Mouse (Mus musculus): ENCODE measurements at regions not wholly inside any gene's neighbourhood (a gene's known extent, or its start where the extent isn't known, plus 50 kb on each side); places are given as distances from the start of the nearest gene placed in this dataset.

DNA sequence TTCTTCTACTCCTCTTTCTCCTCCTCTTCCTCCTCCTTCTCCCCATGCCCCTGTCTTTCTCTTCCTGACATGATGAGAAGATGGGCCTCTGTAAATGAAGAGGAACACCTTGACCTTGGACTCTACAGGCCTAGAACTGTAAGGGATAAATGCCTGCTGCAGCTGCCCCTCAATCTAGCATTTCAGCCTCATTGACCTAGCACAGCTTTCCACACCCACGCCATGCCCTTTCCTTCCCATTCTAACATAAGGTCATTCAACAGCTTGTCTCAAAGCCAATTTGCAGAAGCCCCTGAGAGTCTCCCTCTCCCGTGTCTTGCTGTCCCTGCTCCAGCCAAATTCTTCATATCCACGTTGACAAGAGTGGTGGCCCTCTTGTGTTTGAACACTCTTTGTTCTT, 63.8 kb upstream of the Dscam start:
- Histone ChIP-seq H3K27ac (no peak overlapping the region), H3K4me3 (no peak overlapping the region)
- TF ChIP-seq CTCF (IDR thresholded peaks at IDR 0.05), result no peak
- intact Hi-C loops (cut with DNase I), result no loop called here
- DNase-seq, result no peak

DNA sequence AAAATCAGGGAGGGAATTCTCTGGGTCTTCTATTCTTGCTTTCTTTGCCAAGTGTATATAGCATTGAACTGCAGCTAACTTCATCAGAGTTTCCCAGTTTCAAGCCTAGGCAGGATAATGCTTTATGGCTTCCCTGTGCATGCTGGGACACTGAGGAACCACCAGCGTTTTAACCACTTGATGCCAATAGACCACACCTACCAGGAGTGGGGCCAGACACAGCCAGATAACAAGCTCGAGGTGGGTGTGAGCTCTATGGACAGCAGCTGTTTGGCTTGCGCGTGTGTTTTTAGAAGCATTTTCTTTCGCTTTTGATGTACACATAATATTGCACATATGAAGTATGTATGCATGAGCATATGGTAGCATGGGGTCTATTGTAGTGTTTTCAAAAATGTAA, 69.1 kb upstream of the Dscam start:
- intact Hi-C loops (cut with DNase I), result no loop called here
- TF ChIP-seq CTCF (IDR thresholded peaks at IDR 0.05), result no peak
- no peak for DNase-seq
- Histone ChIP-seq H3K4me3 (no peak overlapping the region), H3K27ac (no peak overlapping the region)

DNA sequence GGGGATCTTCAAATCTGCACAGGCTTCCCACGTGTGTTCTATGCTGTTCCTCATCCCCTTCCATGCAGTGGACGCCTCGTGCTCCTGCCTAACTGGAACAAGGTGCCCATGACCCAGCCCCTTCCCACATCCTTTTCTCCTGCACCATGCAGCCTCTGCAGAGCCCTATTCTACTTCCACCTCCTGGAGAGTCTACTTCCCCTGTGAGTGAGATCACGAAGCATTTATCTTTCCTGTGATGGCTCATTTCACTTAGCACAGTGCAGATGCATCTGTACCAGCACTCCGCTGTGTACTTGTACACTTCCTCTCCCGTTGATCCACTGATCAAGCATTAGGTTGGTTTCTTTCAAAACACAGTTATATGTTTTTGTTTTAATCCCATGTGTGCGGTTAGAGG, 69.5 kb upstream of the Dscam start:
- intact Hi-C loops (cut with DNase I), result no loop called here
- H3K27ac ChIP-seq, result no peak overlapping the region
- no peak for TF ChIP-seq CTCF (IDR thresholded peaks at IDR 0.05)
- no peak for DNase-seq
- H3K4me3 ChIP-seq, result no peak overlapping the region

DNA sequence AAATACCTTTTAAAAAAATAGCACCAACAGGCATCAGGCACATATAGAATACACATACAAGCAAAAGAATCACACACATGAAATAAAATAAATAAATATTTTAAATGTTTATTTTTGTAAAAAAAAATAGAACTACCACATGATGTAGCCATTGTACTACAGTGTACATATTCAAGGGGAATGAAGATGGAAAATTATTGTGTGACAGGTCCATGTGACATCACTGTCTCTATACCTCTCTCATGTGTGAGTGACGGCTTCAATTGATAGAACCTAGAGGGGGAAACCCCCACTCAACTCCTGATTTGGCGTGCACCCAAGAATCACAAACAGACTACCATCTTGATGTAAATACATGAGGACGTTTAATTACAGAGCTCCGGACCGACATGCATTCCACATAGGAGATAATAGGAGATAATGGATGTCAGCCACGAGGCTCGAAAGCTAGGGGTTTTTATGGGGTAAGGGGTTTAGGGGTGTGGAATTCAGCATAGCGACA, 70.4 kb upstream of the Dscam start:
- DNase-seq, result no peak
- no peak for TF ChIP-seq CTCF (IDR thresholded peaks at IDR 0.05)
- H3K4me3 ChIP-seq, result no peak overlapping the region
- intact Hi-C loops (cut with DNase I), result no loop called here
- H3K27ac ChIP-seq, result no peak overlapping the region

DNA sequence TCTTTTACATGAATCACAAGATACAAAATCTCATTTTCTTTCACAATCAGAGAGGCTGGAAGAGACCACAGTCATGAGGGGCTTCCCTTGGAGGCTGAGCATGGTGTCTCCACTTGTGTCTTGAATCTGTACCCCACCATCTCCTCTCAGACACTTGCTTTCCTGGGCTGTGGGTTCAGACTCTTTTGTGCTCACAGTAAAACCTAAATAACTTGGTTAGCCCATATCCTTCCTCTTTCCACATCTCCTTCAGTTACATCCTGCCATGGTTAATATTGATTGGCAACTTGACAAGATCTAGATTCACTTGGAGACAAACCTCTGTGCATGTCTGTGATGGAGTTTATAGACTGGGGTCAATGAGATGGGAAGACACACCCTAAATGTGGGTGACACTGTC, 71.1 kb upstream of the Dscam start:
- no peak for TF ChIP-seq CTCF (IDR thresholded peaks at IDR 0.05)
- DNase-seq, result no peak
- Histone ChIP-seq H3K4me3 (no peak overlapping the region), H3K27ac (no peak overlapping the region)
- intact Hi-C loops (cut with DNase I), result no loop called here

DNA sequence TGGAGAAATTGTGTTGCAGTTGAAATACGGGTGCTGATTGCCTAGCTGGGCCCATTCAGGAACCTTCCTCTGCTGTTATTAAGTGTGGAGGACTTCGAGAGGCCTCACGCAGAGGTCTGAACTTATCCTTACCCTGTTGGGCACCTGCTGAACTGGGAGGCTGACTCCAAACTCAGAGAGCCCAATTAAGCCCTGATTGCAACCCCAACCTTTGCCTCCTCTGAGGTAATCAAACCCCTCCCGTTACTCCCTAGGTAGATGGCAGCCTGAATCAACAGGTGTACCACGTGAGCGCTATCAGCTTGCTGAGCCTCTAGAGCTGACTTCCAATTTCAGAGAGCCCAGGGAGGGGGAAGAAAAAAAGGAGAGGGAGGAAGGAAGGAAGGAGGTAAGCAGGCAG, 79.9 kb upstream of the Dscam start:
- H3K4me3 ChIP-seq, result no peak overlapping the region
- intact Hi-C loops (cut with DNase I), result no loop called here
- H3K27ac ChIP-seq, result no peak overlapping the region
- DNase-seq, result no peak
- TF ChIP-seq CTCF (IDR thresholded peaks at IDR 0.05), result no peak

DNA sequence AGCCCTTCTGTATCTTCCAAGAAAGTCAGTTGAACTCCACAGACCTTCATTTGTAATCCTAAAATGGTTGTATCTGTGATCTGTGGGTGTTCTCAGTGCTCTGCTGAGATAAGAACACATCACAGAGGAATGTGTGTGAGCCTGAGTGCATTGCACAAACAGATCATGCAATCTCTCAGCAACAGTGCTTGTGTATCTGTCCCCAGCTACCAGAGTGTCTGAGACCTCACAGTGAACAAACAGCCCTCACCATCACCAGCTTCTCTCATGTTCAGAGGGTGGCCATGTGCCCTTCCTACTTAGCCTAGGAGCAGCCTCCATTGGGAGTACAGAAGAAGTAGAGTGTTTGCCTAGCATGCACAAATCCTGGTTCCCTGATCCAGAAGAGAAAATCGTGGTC, 82.0 kb upstream of the Dscam start:
- no peak for TF ChIP-seq CTCF (IDR thresholded peaks at IDR 0.05)
- H3K4me3 ChIP-seq, result no peak overlapping the region
- no peak for DNase-seq
- intact Hi-C loops (cut with DNase I), result no loop called here
- no peak overlapping the region for H3K27ac ChIP-seq

DNA sequence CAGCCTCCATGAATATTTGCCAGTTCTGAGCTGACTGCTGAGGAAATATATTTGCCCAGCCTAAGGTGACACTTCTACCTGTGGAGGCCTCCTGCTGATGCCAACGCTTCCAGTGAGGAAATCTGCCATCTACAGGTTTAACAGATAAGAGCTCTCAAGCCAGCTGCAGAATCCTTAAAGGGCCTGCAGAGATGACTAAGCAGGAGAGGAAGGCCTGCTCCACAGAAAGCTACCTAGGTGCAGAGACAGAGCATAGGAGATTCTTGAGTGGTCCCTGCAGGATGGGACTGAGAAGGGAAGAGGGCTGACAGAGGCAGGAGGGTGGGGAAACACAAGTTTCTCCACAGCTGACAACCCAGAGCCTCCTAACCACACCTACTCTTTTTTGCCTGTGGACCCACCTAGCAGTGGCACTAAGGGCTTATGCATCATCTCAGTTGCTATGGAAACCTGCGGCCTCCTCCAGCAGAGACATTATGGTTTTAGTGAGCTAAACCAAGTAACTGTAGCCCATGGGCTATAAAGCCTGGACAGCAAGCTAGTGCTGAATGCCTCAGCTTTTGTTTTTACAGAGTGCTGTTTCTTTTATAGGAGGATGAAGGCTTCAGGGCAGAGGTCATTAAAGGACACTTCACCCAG, 82.6 kb upstream of the Dscam start:
- Histone ChIP-seq H3K4me3 (no peak overlapping the region), H3K27ac (no peak overlapping the region)
- DNase-seq, result no peak
- TF ChIP-seq CTCF (IDR thresholded peaks at IDR 0.05), result no peak
- intact Hi-C loops (cut with DNase I), result no loop called here

DNA sequence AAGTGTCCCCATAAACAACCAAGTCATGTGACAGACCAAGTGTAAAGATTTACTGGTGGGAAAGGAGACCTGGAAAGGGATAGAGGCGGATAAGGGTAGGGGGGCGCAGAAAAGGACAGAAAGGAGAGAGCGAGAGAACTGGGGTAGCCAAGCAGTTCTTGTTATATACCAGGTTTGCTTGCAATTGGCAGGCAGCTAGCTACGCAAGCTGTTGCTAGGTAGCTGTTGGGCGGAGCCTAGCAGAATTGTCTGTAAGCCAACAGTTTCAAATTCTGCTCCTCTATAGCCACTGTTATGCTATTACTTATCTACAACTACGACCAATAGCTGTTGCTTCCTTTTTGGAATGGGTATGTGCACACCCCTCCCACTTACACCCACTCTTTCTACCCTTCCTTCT, 88.3 kb upstream of the Dscam start:
- no peak for DNase-seq
- intact Hi-C loops (cut with DNase I), result no loop called here
- no peak overlapping the region for H3K4me3 ChIP-seq
- no peak for TF ChIP-seq CTCF (IDR thresholded peaks at IDR 0.05)
- no peak overlapping the region for H3K27ac ChIP-seq

DNA sequence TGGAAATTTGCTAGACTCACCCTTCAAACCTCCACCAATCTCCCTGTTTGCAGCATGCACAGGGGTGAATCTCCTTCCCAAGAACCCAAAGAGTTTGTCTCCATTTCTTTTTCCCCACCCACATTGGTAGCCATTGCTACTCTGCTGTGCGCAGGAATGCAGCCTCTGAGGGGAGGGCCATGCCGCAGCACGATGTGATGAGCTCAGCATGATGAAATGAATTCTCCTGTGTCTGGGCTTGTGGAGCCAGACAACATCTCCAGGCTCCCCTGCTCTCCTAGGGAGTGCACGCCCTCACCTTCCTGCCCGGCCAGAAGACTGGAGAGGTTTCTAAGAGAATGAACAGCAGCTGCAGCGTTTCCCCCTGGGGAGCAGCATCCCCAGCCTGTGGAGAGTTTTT, 92.9 kb upstream of the Dscam start:
- H3K4me3 ChIP-seq, result no peak overlapping the region
- DNase-seq, result no peak
- no peak overlapping the region for H3K27ac ChIP-seq
- intact Hi-C loops (cut with DNase I), result no loop called here
- no peak for TF ChIP-seq CTCF (IDR thresholded peaks at IDR 0.05)

DNA sequence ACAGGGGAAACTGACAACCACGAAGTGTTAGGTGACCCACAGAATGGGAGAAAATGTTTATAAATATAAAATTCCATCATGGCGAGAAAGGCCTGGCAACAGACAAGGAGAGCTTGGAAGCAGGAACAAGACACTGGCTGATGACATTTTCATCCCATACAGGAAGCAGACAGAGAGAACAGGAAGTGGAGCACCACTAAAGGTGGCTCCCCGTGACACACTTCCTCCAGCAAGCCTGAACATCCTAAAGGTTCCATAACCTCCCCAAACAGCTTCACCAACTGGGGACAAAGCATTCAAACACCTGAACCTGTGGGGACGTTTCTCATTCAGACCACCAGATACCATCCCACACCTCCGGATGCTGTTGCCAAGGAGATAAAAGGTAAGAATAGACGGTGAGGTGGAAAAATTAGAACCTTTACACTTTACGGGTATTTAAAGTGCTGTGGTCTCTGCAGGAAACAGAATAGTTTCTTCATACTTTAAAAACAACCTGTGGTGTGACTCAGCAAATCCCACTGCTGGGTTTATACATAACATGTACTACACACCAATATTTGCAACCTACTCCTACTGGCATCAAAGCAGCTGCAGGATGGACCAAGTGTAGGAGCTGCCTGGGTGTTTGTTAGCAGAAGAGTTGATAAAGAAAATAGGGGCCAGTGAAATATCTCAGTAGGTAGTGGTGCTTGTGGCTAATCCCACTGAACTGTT, 86.0 kb upstream of the Bace2 start:
- DNase-seq, result no peak
- intact Hi-C loops (cut with DNase I), result loop anchor here (10.0 kb wide), 1 partner anchor 416 kb away; no protein-coding TSS in a partner anchor
- TF ChIP-seq CTCF (IDR thresholded peaks at IDR 0.05), result no peak

DNA sequence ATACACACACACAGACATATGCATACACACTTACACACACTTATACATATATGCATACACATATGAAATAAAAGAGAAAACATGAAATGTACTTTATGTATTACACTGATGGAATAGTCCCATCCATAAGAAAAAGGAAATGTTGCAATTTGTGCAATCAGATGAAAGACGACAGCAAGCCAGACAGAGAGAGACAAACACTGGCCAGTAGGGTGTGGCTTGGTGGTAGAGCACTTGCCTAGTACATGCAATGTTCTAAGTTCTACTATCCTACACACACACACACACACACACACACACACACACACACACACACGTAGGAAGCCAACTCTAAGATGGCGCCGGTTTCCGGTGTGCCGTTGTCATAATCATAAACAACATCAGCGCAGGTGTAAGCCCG, 85.3 kb upstream of the Bace2 start:
- intact Hi-C loops (cut with DNase I), result loop anchor here (10.0 kb wide), 1 partner anchor 416 kb away; no protein-coding TSS in a partner anchor

More for the DNA sequence above, 86.0 kb upstream of the Bace2 start:
- no peak overlapping the region for H3K4me3 ChIP-seq
- H3K27ac ChIP-seq, result no peak overlapping the region

DNA sequence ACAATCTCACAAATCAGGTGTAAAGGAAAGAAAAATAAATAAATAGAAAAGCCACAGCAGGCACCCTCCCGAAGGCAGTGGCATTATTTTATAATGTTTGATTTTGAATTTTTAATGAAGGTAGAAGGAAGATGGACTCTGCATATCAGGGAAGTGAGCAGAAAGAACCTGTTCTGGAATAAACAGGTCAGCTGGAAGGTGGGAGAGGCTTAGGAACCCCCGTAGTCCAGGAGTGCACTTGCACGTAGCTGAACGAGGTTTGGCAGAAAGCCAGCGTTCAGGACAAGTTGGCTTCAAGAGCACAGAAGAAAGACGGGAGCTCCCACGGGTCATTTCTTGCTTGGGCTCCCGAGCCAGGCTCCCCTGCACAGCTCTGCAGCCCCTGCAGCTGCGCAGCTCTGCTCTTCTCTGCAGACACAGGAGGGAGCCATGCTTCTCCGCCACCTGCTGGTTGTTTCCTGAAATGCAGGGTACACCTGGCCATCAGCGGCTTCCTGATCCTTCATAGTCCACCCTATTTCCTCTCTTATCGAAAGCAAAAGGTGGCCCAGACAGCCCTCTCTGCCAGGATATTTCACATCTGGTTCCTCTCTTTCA, 84.4 kb upstream of the Bace2 start:
- DNase-seq, result peak; percentile 66
- intact Hi-C loops (cut with DNase I), result loop anchor here (10.0 kb wide), 1 partner anchor 417 kb away; no protein-coding TSS in a partner anchor
- peak; percentile 84 for TF ChIP-seq CTCF (IDR thresholded peaks at IDR 0.05)
- H3K4me3 ChIP-seq, result peak overlapping the region; percentile 29; the same call in 1 of the 2 replicates
- H3K27ac ChIP-seq, result no peak overlapping the region

More for the DNA sequence above, 85.3 kb upstream of the Bace2 start:
- DNase-seq, result no peak
- no peak overlapping the region for H3K27ac ChIP-seq
- TF ChIP-seq CTCF (IDR thresholded peaks at IDR 0.05), result no peak
- no peak overlapping the region for H3K4me3 ChIP-seq

All from gastrocnemius, adult 2 months (tissue).